Mouse (Mus musculus): ENCODE measurements at regions not wholly inside any gene's neighbourhood (a gene's known extent, or its start where the extent isn't known, plus 50 kb on each side); places are given as distances from the start of the nearest gene placed in this dataset.

- H3K36me3 ChIP-seq (ENCODE audit: insufficient read depth, low read length): no peaks in the 10 kb centered on the region
- H3K4me3 ChIP-seq (ENCODE audit: low read length): no peak overlapping the region
- WGBS: 85% methylated on average over 3 of the region's 3 CpGs
- H3K4me1 ChIP-seq (ENCODE audit: insufficient read depth, low read length): no peaks in the 10 kb centered on the region
- H3K9ac ChIP-seq (replicated peaks; ENCODE audit: low read length): no peak overlapping the region
- no peak overlapping the region for H3K27ac ChIP-seq (ENCODE audit: low read length)
- H3K27me3 ChIP-seq (ENCODE audit: insufficient read depth, low read length): no peaks in the 10 kb centered on the region
- ATAC-seq (ENCODE audit: low FRiP score, low TSS enrichment): no peak
- no peaks in the 10 kb centered on the region for H3K9me3 ChIP-seq (ENCODE audit: low read length)
- H3K4me2 ChIP-seq (replicated peaks; ENCODE audit: low read depth, low read length): no peak overlapping the region
These were observed 216.8 kb upstream of the Aco1 start for GRCm38 (mm10) chr4:39926021-39926591.

DNA sequence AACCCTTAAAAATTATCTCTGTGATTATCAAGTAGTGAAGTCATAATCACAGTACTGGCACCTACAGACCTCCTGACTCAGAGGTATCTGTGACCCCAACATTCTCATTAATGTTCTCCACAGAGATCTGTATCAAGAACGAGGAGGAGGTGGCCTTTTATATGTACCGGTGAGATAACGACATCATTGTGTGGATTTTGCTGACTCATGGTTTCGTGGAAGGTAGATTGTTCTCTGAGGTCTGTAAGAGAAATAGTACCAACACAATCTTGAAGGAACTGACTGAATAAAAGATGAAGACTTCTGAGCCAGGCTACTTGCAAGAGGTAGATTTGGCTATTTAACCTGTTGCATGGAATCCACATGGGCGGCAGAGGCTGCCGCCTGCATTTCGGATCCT, 216.3 kb upstream of the Aco1 start:
- Histone ChIP-seq H3K4me1 (ENCODE audit: insufficient read depth, low read length) (no peaks in the 10 kb centered on the region), H3K9me3 (ENCODE audit: low read length) (no peaks in the 10 kb centered on the region), H3K4me3 (ENCODE audit: low read length) (no peak overlapping the region), H3K27me3 (ENCODE audit: insufficient read depth, low read length) (no peaks in the 10 kb centered on the region), H3K9ac (replicated peaks; ENCODE audit: low read length) (no peak overlapping the region), H3K4me2 (replicated peaks; ENCODE audit: low read depth, low read length) (no peak overlapping the region), H3K36me3 (ENCODE audit: insufficient read depth, low read length) (no peaks in the 10 kb centered on the region), H3K27ac (ENCODE audit: low read length) (no peak overlapping the region)
- ATAC-seq (ENCODE audit: low FRiP score, low TSS enrichment): no peak
- WGBS: 91% methylated on average over 7 of the region's 7 CpGs

DNA sequence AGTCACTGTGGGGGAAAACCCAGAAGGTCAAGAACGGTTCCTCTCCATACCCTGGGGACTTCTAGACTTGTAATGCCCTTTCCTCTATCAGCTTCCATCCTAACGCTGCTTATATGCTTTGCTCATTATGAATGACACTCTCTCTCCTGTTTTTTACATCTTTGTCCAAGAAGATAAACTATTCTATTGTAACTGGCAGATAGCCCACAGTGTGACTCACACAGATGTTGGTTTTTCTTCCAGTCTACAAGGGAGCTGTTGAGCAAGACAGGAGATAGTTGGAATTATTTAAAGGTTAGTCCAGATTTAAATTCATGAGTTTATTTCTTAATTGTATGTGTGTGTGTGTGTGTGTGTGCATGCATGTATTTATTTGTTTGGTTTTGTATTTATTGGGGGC, 214.4 kb upstream of the Aco1 start:
- 50% methylated on average over 2 of the region's 2 CpGs for WGBS
- Histone ChIP-seq H3K9me3 (ENCODE audit: low read length) (no peaks in the 10 kb centered on the region), H3K27ac (ENCODE audit: low read length) (no peak overlapping the region), H3K9ac (replicated peaks; ENCODE audit: low read length) (no peak overlapping the region), H3K36me3 (ENCODE audit: insufficient read depth, low read length) (no peaks in the 10 kb centered on the region), H3K4me2 (replicated peaks; ENCODE audit: low read depth, low read length) (no peak overlapping the region), H3K4me1 (ENCODE audit: insufficient read depth, low read length) (no peaks in the 10 kb centered on the region), H3K4me3 (ENCODE audit: low read length) (no peak overlapping the region), H3K27me3 (ENCODE audit: insufficient read depth, low read length) (no peaks in the 10 kb centered on the region)
- ATAC-seq (ENCODE audit: low FRiP score, low TSS enrichment): no peak

DNA sequence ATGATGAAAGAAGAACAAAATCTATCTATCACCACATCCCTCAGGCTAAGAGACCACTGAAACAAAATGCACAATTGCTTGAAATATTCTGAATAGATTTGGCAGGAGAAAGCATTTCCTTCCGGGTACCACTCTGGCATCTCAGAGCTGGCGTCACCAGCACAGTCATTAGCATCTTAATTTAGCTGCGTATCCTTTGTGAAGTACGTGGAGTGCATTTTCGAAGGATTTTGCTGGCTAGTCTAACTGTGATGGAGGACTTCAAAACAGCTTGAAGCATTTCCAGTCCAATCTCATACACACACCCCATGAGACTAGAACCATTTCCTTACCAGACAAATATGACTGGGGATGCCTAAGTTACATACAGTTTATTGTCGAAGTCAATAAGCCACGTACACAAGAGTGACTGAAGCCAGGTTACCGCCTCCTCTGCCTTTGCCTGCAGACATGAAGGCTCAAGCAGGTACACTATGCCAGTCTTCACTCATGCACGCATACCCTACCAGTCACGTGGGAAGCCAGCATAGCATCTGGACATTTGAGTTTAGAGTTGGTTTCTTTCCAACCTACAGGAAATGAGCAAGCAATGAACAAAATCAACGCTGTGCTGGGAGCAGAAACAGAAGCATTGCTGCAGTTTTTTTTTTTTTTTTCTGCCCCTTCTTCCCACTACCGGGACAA, 208.7 kb upstream of the Aco1 start:
- Histone ChIP-seq H3K9ac (replicated peaks; ENCODE audit: low read length) (no peak overlapping the region), H3K4me3 (ENCODE audit: low read length) (no peak overlapping the region), H3K27me3 (ENCODE audit: insufficient read depth, low read length) (no peaks in the 10 kb centered on the region), H3K4me2 (replicated peaks; ENCODE audit: low read depth, low read length) (no peak overlapping the region), H3K27ac (ENCODE audit: low read length) (no peak overlapping the region), H3K4me1 (ENCODE audit: insufficient read depth, low read length) (no peaks in the 10 kb centered on the region), H3K9me3 (ENCODE audit: low read length) (no peaks in the 10 kb centered on the region), H3K36me3 (ENCODE audit: insufficient read depth, low read length) (no peaks in the 10 kb centered on the region)
- ATAC-seq (ENCODE audit: low FRiP score, low TSS enrichment): no peak
- 87% methylated on average over 12 of the region's 12 CpGs for WGBS

GRCm38 (mm10) chr4:39958687-39959086, 184.2 kb upstream of the Aco1 start:
- Histone ChIP-seq H3K27ac (ENCODE audit: low read length) (no peak overlapping the region), H3K36me3 (ENCODE audit: insufficient read depth, low read length) (no peaks in the 10 kb centered on the region), H3K27me3 (ENCODE audit: insufficient read depth, low read length) (no peaks in the 10 kb centered on the region), H3K9me3 (ENCODE audit: low read length) (no peaks in the 10 kb centered on the region), H3K9ac (replicated peaks; ENCODE audit: low read length) (no peak overlapping the region), H3K4me3 (ENCODE audit: low read length) (no peak overlapping the region), H3K4me1 (ENCODE audit: insufficient read depth, low read length) (no peaks in the 10 kb centered on the region), H3K4me2 (replicated peaks; ENCODE audit: low read depth, low read length) (no peak overlapping the region)
- no peak for ATAC-seq (ENCODE audit: low FRiP score, low TSS enrichment)
- WGBS: 88% methylated on average over 3 of the region's 3 CpGs

- Histone ChIP-seq H3K27ac (ENCODE audit: low read length) (no peak overlapping the region), H3K4me2 (replicated peaks; ENCODE audit: low read depth, low read length) (no peak overlapping the region), H3K9me3 (ENCODE audit: low read length) (no peaks in the 10 kb centered on the region), H3K36me3 (ENCODE audit: insufficient read depth, low read length) (no peaks in the 10 kb centered on the region), H3K4me3 (ENCODE audit: low read length) (no peak overlapping the region), H3K4me1 (ENCODE audit: insufficient read depth, low read length) (no peaks in the 10 kb centered on the region), H3K9ac (replicated peaks; ENCODE audit: low read length) (no peak overlapping the region), H3K27me3 (ENCODE audit: insufficient read depth, low read length) (no peaks in the 10 kb centered on the region)
- 91% methylated on average over 3 of the region's 3 CpGs for WGBS
- no peak for ATAC-seq (ENCODE audit: low FRiP score, low TSS enrichment)
These were observed 174.9 kb upstream of the Aco1 start for GRCm38 (mm10) chr4:39967938-39968337.

- no peak overlapping the region for H3K27ac ChIP-seq (ENCODE audit: low read length)
- no peaks in the 10 kb centered on the region for H3K27me3 ChIP-seq (ENCODE audit: insufficient read depth, low read length)
- no peak overlapping the region for H3K4me2 ChIP-seq (replicated peaks; ENCODE audit: low read depth, low read length)
- no peak overlapping the region for H3K4me3 ChIP-seq (ENCODE audit: low read length)
- no peak for ATAC-seq (ENCODE audit: low FRiP score, low TSS enrichment)
- H3K9me3 ChIP-seq (ENCODE audit: low read length): no peaks in the 10 kb centered on the region
- 70% methylated on average over 6 of the region's 6 CpGs for WGBS
- no peaks in the 10 kb centered on the region for H3K36me3 ChIP-seq (ENCODE audit: insufficient read depth, low read length)
- H3K4me1 ChIP-seq (ENCODE audit: insufficient read depth, low read length): no peaks in the 10 kb centered on the region
- no peak overlapping the region for H3K9ac ChIP-seq (replicated peaks; ENCODE audit: low read length)
These were observed 151.5 kb upstream of the Aco1 start for GRCm38 (mm10) chr4:39991358-39991757.

DNA sequence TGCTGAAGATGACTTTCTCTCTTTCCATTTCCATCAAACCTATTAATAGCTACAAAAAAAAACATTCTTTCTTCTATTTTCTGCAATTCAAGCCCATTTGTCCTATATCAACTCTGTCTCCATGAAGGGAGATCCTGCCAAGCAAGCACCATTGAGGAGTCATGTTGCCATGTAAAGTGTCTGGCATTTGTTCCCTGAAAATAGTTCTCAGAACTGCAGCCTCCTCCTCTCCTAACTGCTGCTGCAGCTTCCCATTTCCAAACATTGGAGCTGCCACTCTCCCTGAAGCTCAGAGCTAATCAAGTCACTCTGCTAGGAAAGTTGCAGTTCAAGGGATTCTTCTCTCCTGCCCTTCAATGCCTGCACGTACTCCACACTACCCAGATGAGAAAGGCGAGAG, 151.0 kb upstream of the Aco1 start:
- Histone ChIP-seq H3K36me3 (ENCODE audit: insufficient read depth, low read length) (no peaks in the 10 kb centered on the region), H3K4me1 (ENCODE audit: insufficient read depth, low read length) (no peaks in the 10 kb centered on the region), H3K27ac (ENCODE audit: low read length) (no peak overlapping the region), H3K27me3 (ENCODE audit: insufficient read depth, low read length) (no peaks in the 10 kb centered on the region), H3K9me3 (ENCODE audit: low read length) (no peaks in the 10 kb centered on the region), H3K4me3 (ENCODE audit: low read length) (no peak overlapping the region), H3K9ac (replicated peaks; ENCODE audit: low read length) (no peak overlapping the region), H3K4me2 (replicated peaks; ENCODE audit: low read depth, low read length) (no peak overlapping the region)
- 79% methylated on average over 2 of the region's 2 CpGs for WGBS
- no peak for ATAC-seq (ENCODE audit: low FRiP score, low TSS enrichment)

- Histone ChIP-seq H3K27me3 (ENCODE audit: insufficient read depth, low read length) (no peaks in the 10 kb centered on the region), H3K27ac (ENCODE audit: low read length) (no peak overlapping the region), H3K4me3 (ENCODE audit: low read length) (no peak overlapping the region), H3K4me2 (replicated peaks; ENCODE audit: low read depth, low read length) (no peak overlapping the region), H3K9ac (replicated peaks; ENCODE audit: low read length) (no peak overlapping the region), H3K4me1 (ENCODE audit: insufficient read depth, low read length) (no peaks in the 10 kb centered on the region), H3K9me3 (ENCODE audit: low read length) (no peaks in the 10 kb centered on the region), H3K36me3 (ENCODE audit: insufficient read depth, low read length) (no peaks in the 10 kb centered on the region)
- 67% methylated on average over 5 of the region's 5 CpGs for WGBS
- ATAC-seq (ENCODE audit: low FRiP score, low TSS enrichment): no peak
These were observed 144.0 kb upstream of the Aco1 start for GRCm38 (mm10) chr4:39998771-39999422.

DNA sequence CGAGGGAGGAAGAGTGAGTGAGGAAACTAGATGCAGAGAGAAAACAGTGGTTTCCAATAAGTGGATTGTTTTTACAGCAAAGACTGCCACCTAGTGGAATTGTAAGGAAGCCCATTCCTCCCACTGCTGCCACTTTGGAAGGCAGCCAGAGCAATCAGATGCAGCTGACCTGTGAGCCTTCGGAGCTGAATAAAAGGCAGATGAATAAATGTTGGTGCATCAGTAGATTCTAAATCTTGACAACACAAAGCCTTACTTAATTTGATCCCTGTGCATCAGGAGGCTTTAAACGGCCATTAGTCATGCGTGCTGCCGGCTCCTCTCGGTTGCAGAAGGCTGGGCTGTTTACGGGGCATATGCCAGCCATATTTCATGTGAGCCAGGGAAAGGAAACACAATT, 128.2 kb upstream of the Aco1 start:
- Histone ChIP-seq H3K27ac (ENCODE audit: low read length) (no peak overlapping the region), H3K4me3 (ENCODE audit: low read length) (no peak overlapping the region), H3K9me3 (ENCODE audit: low read length) (no peaks in the 10 kb centered on the region), H3K27me3 (ENCODE audit: insufficient read depth, low read length) (no peaks in the 10 kb centered on the region), H3K36me3 (ENCODE audit: insufficient read depth, low read length) (no peaks in the 10 kb centered on the region), H3K4me1 (ENCODE audit: insufficient read depth, low read length) (no peaks in the 10 kb centered on the region), H3K9ac (replicated peaks; ENCODE audit: low read length) (no peak overlapping the region), H3K4me2 (replicated peaks; ENCODE audit: low read depth, low read length) (peak overlapping the region; percentile 16; the same call in 1 of the 2 replicates)
- 20% methylated on average over 7 of the region's 7 CpGs for WGBS
- no peak for ATAC-seq (ENCODE audit: low FRiP score, low TSS enrichment)
